Mouse (Mus musculus) cerebellum, adult 2 months (tissue): ENCODE data around the gene Ski.

Experiments
- CTCF ChIP-seq: fragments of 200-500 bp; IDR thresholded peaks from 2 replicates; pipeline ENCODE4 v1.5.1; 2011; ENCODE audit warnings: low read depth, mild to moderate bottlenecking, control low read depth, low read length, moderate library complexity, borderline replicate concordance; ENCODE audit not compliant: insufficient read depth
- POLR2A ChIP-seq: fragments of 200-500 bp; IDR thresholded peaks from 2 replicates; pipeline ENCODE4 v1.6.1; 2011; ENCODE audit warnings: low read length, control low read depth, borderline replicate concordance; ENCODE audit not compliant: insufficient read depth

- TF ChIP-seq POLR2A (no peak), CTCF (no peak)
These were observed 56.5 kb downstream of the Ski start for GRCm38 (mm10) chr4:155165861-155166260.
